Mouse (Mus musculus) stomach, embryonic 16.5 days (tissue): ENCODE measurements around the gene Cep164. TPM values are rescaled to one million over a fixed set of nuclear protein-coding genes. Genes with fewer than 3 reads are reported as not detected.

Source experiments
- ATAC-seq: fragments of 200-750 bp; cut with Nextera tagmentation; 2 replicates; pipeline ENCODE4 v1.8.0; 2017; ENCODE audit warnings: moderate number of reproducible peaks, moderate TSS enrichment; ENCODE audit not compliant: insufficient read depth, low FRiP score
- H3K27ac ChIP-seq: fragments of 300-500 bp; sonication (generic); 2 replicates; pipeline ENCODE4 v1.5.1; 2014; ENCODE audit warnings: low read length
- H3K27me3 ChIP-seq: fragments of 300-500 bp; sonication (generic); 2 replicates; pipeline ENCODE4 v1.6.1; 2014; ENCODE audit warnings: low read length, control low read depth, mixed read lengths; ENCODE audit not compliant: control insufficient read depth, insufficient read depth
- H3K36me3 ChIP-seq: fragments of 300-500 bp; sonication (generic); 2 replicates; pipeline ENCODE4 v1.6.1; 2014; ENCODE audit warnings: low read length; ENCODE audit not compliant: control insufficient read depth, insufficient read depth
- H3K4me1 ChIP-seq: fragments of 300-500 bp; sonication (generic); 2 replicates; pipeline ENCODE4 v1.6.1; 2014; ENCODE audit warnings: low read length, control low read depth, mixed read lengths; ENCODE audit not compliant: control insufficient read depth, insufficient read depth
- H3K4me2 ChIP-seq: fragments of 300-500 bp; sonication (generic); 2 replicates; pipeline ENCODE4 v1.6.1; 2014; ENCODE audit warnings: low read depth, low read length, mixed read lengths
- H3K4me3 ChIP-seq: fragments of 300-500 bp; sonication (generic); replicated peaks from 2 replicates; pipeline ENCODE4 v1.5.1; 2014; ENCODE audit warnings: mild to moderate bottlenecking, low read length
- H3K9ac ChIP-seq: fragments of 300-500 bp; sonication (generic); 2 replicates; pipeline ENCODE4 v1.6.1; 2014; ENCODE audit warnings: low read length
- H3K9me3 ChIP-seq: fragments of 300-500 bp; sonication (generic); replicated peaks from 2 replicates; pipeline ENCODE4 v1.6.1; 2016; ENCODE audit warnings: low read length, control low read depth; ENCODE audit not compliant: control insufficient read depth
- WGBS: fragments of 180-500 bp; shearing (Covaris S2); extraction: QIAGEN DNeasy Blood & Tissue Kit; methylation state at CpG from one replicate; pipeline ENCODE4 v1.1.7; 2014; 5-methylcytosine and 5-hydroxymethylcytosine counted together
- polyA plus RNA-seq: library from polyadenylated mRNA; unstranded; fragments of >200 nt; fragmentation: Nextera tagmentation; extraction: Ambion mirVana; gene quantifications from 2 replicates; pipeline ENCODE4 v1.2.1, GENCODE M21; 2015

Gene Cep164
- polyA plus RNA-seq, 1 experiment from 2014 or later: 19.6 TPM

DNA sequence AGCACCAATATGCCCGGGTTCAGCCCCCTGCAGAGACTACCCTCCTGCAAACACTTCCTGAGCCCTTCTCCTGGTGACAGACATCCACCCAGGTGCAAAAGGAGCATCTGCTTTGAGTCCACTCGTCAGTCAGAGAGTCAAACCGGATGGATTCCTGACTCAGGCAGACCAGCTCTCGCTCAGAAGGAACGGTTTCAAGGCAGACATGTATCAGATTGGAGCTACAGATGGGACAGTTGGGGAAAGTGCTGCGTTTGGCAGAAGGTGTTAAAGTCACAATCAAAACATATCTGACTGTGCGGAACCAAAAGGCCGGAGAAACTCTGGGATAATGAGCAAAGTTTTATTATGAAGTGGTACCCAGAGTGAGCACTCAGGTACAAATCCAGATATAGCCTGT lies 29.1 kb downstream of the Cep164 start:
- Histone ChIP-seq H3K4me2 (no peak overlapping the region), H3K9ac (no peak overlapping the region), H3K27ac (no peak overlapping the region), H3K4me1 (no peaks in the 10 kb centered on the region), H3K4me3 (no peak overlapping the region), H3K36me3 (no peaks in the 10 kb centered on the region), H3K27me3 (no peaks in the 10 kb centered on the region), H3K9me3 (no peaks in the 10 kb centered on the region)
- ATAC-seq: no peak
- WGBS: 81% methylated on average over 8 of the region's 8 CpGs

- ATAC-seq: peak; percentile 69; the same call in 1 of the 2 replicates
- no peak overlapping the region for H3K4me2 ChIP-seq
- 18% methylated on average over 13 of the region's 13 CpGs for WGBS
These were observed 29.9 kb downstream of the Cep164 start for GRCm38 (mm10) chr9:45798467-45799164.

DNA sequence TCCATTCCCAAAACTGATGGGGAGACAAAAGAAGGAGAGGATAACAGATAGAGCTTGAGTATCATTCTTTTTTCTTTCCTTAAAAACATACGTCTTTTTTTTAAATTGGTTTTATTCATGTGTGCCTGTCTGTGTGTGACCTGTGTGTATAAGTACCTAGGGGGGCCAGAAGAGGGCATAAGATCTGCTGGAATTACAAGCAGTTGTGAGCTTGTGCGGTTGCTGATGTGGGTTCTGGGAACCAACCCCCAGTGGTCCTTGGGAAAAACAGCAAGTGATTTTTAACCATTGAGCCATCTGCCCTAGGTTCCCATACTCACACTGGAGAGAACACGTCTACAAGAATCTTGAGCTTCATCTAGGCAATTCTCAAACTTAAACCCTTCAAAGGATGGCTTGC lies 31.2 kb downstream of the Cep164 start:
- no peak overlapping the region for H3K4me3 ChIP-seq
- no peak overlapping the region for H3K4me2 ChIP-seq
- no peaks in the 10 kb centered on the region for H3K27me3 ChIP-seq
- WGBS: 84% methylated on average over 3 of the region's 3 CpGs
- no peak for ATAC-seq
- no peaks in the 10 kb centered on the region for H3K4me1 ChIP-seq
- no peaks in the 10 kb centered on the region for H3K36me3 ChIP-seq
- no peak overlapping the region for H3K9ac ChIP-seq
- no peak overlapping the region for H3K27ac ChIP-seq
- H3K9me3 ChIP-seq: no peaks in the 10 kb centered on the region

More at GRCm38 (mm10) chr9:45798467-45799164, 29.9 kb downstream of the Cep164 start:
- H3K4me1 ChIP-seq: no peaks in the 10 kb centered on the region
- no peak overlapping the region for H3K9ac ChIP-seq
- no peaks in the 10 kb centered on the region for H3K36me3 ChIP-seq
- H3K27me3 ChIP-seq: no peaks in the 10 kb centered on the region
- H3K9me3 ChIP-seq: no peaks in the 10 kb centered on the region
- no peak overlapping the region for H3K27ac ChIP-seq
- H3K4me3 ChIP-seq: no peak overlapping the region

DNA sequence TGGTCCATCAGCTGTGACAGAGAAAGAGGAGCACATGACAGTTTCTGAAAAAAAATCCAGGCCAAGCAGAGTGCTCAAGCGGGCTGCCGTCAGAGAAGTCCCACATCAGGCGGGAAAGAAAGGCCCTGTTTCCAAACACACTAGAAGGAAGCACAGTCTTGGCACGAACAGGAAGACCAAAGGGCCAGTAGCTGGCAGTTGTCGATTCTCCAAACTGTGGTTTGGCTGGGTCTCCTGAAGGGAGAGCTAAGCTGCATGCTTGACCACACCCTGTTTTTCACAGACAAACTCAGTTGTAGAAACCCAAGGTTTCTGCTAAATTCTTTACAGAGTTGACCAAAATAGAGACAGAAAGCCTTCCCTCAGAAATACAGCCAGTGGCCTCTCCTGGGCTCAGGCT lies 32.8 kb downstream of the Cep164 start:
- Histone ChIP-seq H3K36me3 (0 out of 2 replicates have a peak, but pooled peaks cover 3% of the 10 kb centered on the region), H3K9me3 (no peaks in the 10 kb centered on the region), H3K4me3 (no peak overlapping the region), H3K4me2 (no peak overlapping the region), H3K9ac (no peak overlapping the region), H3K27me3 (no peaks in the 10 kb centered on the region), H3K4me1 (no peaks in the 10 kb centered on the region), H3K27ac (no peak overlapping the region)
- 76% methylated on average over 5 of the region's 5 CpGs for WGBS
- ATAC-seq: no peak

GRCm38 (mm10) chr9:45793697-45794096 lies 34.8 kb downstream of the Cep164 start:
- 0 out of 2 replicates have a peak, but pooled peaks cover 3% of the 10 kb centered on the region for H3K36me3 ChIP-seq
- no peak overlapping the region for H3K9ac ChIP-seq
- H3K27ac ChIP-seq: no peak overlapping the region
- H3K4me1 ChIP-seq: no peaks in the 10 kb centered on the region
- ATAC-seq: no peak
- WGBS: 90% methylated on average over 6 of the region's 6 CpGs
- H3K4me2 ChIP-seq: no peak overlapping the region
- no peaks in the 10 kb centered on the region for H3K9me3 ChIP-seq
- no peaks in the 10 kb centered on the region for H3K27me3 ChIP-seq
- no peak overlapping the region for H3K4me3 ChIP-seq

- H3K4me3 ChIP-seq: no peak overlapping the region
- no peak for ATAC-seq
- no peaks in the 10 kb centered on the region for H3K27me3 ChIP-seq
- H3K4me1 ChIP-seq: no peaks in the 10 kb centered on the region
- no peak overlapping the region for H3K27ac ChIP-seq
- H3K36me3 ChIP-seq: 0 out of 2 replicates have a peak, but pooled peaks cover 3% of the 10 kb centered on the region
- no peak overlapping the region for H3K4me2 ChIP-seq
- H3K9me3 ChIP-seq: no peaks in the 10 kb centered on the region
- WGBS: 96% methylated on average over 1 of the region's 1 CpGs
- no peak overlapping the region; the same call in 1 of the 2 replicates for H3K9ac ChIP-seq
These were observed 36.3 kb downstream of the Cep164 start for GRCm38 (mm10) chr9:45792235-45792634.

- no peak overlapping the region for H3K4me2 ChIP-seq
- ATAC-seq: no peak
- 0 out of 2 replicates have a peak, but pooled peaks cover 3% of the 10 kb centered on the region for H3K36me3 ChIP-seq
- H3K9ac ChIP-seq: no peak overlapping the region
- H3K27ac ChIP-seq: no peak overlapping the region
- WGBS: 84% methylated on average over 8 of the region's 8 CpGs
- no peak overlapping the region for H3K4me3 ChIP-seq
- H3K9me3 ChIP-seq: no peaks in the 10 kb centered on the region
- H3K27me3 ChIP-seq: no peaks in the 10 kb centered on the region
- H3K4me1 ChIP-seq: no peaks in the 10 kb centered on the region
These were observed 36.9 kb downstream of the Cep164 start for GRCm38 (mm10) chr9:45791456-45792142.

- H3K36me3 ChIP-seq: 0 out of 2 replicates have a peak, but pooled peaks cover 3% of the 10 kb centered on the region
- H3K4me1 ChIP-seq: no peaks in the 10 kb centered on the region
- no peak overlapping the region for H3K9ac ChIP-seq
- H3K27ac ChIP-seq: no peak overlapping the region
- 52% methylated on average over 5 of the region's 5 CpGs for WGBS
- no peaks in the 10 kb centered on the region for H3K27me3 ChIP-seq
- no peaks in the 10 kb centered on the region for H3K9me3 ChIP-seq
- no peak overlapping the region for H3K4me2 ChIP-seq
- no peak for ATAC-seq
- H3K4me3 ChIP-seq: no peak overlapping the region
These were observed 40.1 kb downstream of the Cep164 start for GRCm38 (mm10) chr9:45788405-45788804.

- Histone ChIP-seq H3K27me3 (no peaks in the 10 kb centered on the region), H3K9ac (0 out of 2 replicates have a peak overlapping the region, but pooled peaks have one; percentile 24), H3K27ac (no peak overlapping the region), H3K9me3 (no peaks in the 10 kb centered on the region), H3K4me1 (no peaks in the 10 kb centered on the region), H3K4me3 (no peak overlapping the region), H3K36me3 (0 out of 2 replicates have a peak, but pooled peaks cover 3% of the 10 kb centered on the region), H3K4me2 (no peak overlapping the region)
- no peak for ATAC-seq
- WGBS: 52% methylated on average over 6 of the region's 6 CpGs
These were observed 40.9 kb downstream of the Cep164 start for GRCm38 (mm10) chr9:45787547-45787946.
